Mouse (Mus musculus) right cerebral cortex, postnatal 4 days (tissue): ENCODE data around the gene Crtac1.

ENCODE experiments used
- DNase-seq: peaks from one replicate; pipeline ENCODE4 v3.0.0-alpha.2; 2022

The Crtac1 gene

DNA sequence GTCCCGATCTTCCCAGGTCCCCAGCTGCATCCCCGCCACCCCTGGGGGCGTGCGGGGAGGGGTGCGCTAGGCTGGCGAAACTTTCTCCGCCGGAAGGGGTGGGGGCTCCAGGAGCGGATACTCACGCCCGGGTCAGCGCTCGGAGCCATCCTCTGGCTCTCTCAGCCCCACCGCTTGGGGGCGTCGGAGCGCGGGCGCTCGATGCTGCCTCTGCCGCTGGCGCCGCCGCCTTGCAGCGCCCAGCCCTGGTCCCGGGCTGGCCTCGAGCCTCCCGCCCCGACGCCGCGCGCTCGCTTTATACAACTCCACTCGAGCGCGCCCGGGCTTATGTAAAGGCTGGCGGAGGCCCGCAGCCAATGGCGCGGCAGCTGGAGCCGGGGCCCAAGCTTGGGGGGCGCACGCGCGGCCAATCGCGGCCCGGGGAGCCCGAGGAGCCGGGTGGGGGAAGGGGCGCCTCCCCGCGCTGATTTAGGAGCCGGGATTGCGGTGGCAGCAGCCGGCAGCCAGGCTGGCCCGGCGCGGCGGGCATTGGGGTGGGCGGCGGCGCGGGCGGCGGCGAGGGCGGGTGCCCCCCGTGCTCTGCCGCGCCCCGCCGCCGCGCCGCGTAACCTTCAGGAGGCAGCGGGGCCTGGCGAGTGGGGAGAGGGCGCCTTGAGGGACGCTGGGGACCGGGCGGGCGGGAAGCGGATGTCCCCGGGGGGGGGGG lies at the start of gene Crtac1:
Crtac1 (minus strand) TSS at position 299 of the 706 bp plus-strand sequence.
- peak; percentile 93 for DNase-seq

- no peak for DNase-seq
Observed at GRCm38 (mm10) chr19:42478303-42478702, 46.7 kb upstream of the Crtac1 start.

- no peak for DNase-seq
Observed at GRCm38 (mm10) chr19:42477769-42478168, 46.2 kb upstream of the Crtac1 start.

DNA sequence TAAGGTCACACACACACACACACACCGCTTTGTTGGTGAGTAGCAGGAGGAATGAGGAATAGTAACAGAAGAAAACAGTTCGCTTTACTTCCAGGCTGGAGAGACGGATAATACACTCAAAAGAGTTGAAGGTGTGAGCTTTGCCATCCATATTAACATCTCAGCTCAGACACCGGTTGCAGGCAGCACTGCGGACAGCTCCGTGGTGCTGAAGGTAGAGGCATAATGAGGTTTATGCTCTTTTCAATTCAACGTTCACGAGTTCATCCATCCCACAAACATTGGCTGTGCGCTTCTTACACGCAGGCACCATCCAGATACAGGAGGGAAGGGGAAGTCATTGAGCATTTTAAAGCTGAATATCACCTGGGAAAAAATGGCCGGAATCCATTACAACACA lies 41.2 kb upstream of the Crtac1 start:
- DNase-seq = no peak

- no peak for DNase-seq
Observed at GRCm38 (mm10) chr19:42471571-42471970, 40.0 kb upstream of the Crtac1 start.

- DNase-seq = no peak
Observed at GRCm38 (mm10) chr19:42461851-42462250, 30.3 kb upstream of the Crtac1 start.

- DNase-seq = no peak
Observed at GRCm38 (mm10) chr19:42461353-42461752, 29.8 kb upstream of the Crtac1 start.

- DNase-seq = no peak
Observed at GRCm38 (mm10) chr19:42459512-42459911, 27.9 kb upstream of the Crtac1 start.

GRCm38 (mm10) chr19:42454481-42455236 lies 23.1 kb upstream of the Crtac1 start:
- no peak for DNase-seq

DNA sequence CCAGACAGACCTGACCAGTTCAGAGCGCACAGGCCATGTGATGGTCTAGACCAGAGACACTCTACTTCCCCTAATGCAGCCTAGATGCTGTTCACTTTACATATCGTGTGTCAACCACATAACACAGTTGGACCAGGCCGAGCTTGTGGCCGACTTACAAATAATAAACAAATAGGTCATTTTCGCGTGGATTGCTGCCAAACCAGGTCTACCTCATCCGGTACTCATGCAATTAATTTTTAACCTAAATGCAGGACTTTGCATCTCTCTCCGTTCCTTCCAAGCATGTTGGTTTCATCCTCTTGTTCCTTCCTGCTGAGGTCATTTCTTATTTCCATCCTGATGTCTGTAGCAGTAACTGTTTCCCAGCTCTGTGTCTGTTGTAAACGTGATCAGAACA lies 22.4 kb upstream of the Crtac1 start:
- no peak for DNase-seq

- no peak for DNase-seq
Observed at GRCm38 (mm10) chr19:42452539-42452938, 21.0 kb upstream of the Crtac1 start.

GRCm38 (mm10) chr19:42448539-42448938 lies 17.0 kb upstream of the Crtac1 start:
- no peak for DNase-seq

GRCm38 (mm10) chr19:42443887-42444409 lies 12.4 kb upstream of the Crtac1 start:
- peak; percentile 36 for DNase-seq

GRCm38 (mm10) chr19:42443266-42443665 lies 11.7 kb upstream of the Crtac1 start:
- no peak for DNase-seq

DNA sequence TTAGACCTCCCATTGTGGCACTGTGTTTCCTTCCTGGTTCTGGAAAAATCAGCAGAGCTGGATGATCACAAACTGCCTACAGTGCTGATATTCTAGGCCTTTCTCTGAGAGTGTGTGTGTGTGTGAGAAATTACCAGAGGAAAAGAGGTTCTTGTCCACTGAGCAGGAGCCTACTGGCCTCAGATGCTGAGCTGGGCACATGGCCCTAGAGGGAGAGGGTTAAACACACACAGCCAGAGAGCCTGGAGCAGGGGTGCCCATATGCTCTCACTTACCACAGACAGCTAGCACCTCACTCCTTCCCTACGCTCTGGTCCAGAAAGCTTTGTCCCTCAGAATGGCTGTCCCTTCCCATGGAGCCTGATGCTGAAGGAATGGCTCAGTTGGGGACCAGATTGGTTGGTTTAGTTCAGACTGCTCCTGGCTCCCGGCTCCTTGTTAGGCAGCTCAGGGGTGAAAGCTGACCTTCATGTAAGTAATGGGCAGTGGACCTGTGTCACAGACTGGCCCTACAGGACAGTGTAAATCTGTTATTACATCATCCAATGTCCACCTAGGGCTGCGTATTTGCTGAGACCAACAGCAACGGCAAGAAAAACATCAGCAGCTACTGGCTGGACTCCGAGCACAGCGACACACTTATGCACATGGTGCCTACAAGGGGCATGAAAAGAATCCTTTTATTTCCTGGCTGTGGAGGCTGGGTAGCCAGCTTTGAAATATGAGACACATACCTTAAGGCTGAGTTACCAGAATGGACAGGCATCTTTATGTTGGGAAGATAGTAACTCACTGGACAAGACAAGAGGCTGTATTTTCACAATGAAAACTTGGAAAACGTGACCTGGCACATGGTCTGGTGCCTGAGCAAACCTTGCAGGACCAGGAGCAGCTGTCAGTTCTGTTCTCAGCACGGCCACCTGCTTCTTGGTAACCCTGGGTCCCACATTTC lies 10.9 kb upstream of the Crtac1 start:
- no peak for DNase-seq

DNA sequence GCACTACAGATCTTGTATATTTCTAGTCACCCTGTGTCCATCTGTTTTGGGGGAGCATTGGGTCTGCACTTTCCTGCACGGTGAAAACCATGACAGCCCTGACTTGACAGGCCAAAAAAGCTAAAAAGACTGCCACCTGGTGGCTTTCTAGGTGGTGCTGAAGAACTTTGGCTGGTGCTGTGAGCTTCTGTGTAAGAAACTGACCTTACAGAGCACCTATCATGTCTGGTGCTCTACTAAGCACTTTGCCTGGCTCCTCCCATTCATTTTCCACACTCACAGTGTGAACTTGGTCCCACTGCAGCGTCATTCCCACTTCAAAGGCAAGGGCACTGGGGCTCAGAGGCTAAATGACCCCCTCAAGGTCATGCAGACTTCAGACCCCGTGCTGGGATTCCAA lies 8.5 kb upstream of the Crtac1 start:
- no peak for DNase-seq

GRCm38 (mm10) chr19:42439353-42439752 lies 7.8 kb upstream of the Crtac1 start:
- DNase-seq = no peak

DNA sequence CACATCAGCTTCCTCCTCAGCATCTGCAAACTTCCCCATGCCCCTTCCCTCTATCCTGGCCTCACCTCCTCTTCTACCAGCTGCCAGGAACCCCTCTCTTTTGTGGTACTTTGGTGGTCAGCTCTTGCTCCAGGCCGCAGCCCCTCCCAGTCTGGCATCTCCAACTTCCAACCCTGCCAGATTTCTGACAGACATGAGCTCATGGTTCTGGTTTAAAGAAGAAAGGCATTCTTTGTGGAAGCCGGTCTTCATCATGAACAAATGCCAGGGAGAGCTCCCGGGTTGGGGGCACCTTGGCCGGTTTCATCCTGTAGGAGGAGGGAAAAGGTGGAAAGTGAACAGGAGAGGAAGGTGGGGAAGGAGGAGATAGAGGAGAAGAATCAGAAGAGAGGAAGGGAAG lies 4.0 kb upstream of the Crtac1 start:
- DNase-seq = no peak

- DNase-seq = no peak
Observed at GRCm38 (mm10) chr19:42432761-42433160, 1.2 kb upstream of the Crtac1 start.

DNA sequence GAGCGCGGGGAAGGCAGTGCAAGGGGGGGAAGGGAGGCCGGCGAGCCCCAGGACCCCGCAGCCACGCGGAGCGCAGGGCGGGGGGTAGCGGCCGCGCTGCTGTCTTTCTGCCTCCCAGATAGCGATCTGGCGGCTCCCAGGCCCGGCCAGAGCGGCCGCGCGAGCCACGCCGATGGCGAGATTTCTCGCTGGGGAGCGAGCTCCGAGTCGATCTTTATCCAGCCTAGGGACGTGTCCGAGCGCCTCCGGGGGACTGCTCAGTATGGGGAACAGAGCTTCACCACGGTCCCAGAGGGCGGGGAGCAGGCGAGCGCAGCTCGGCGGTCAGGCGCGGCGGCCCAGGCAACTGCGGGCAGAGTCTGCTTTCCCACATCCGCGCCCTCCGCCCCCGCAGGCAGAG lies 608 bp upstream of the Crtac1 start:
- peak; percentile 59 for DNase-seq

- DNase-seq = peak; percentile 61
Observed at GRCm38 (mm10) chr19:42430981-42431380, 602 bp downstream of the Crtac1 start.

DNA sequence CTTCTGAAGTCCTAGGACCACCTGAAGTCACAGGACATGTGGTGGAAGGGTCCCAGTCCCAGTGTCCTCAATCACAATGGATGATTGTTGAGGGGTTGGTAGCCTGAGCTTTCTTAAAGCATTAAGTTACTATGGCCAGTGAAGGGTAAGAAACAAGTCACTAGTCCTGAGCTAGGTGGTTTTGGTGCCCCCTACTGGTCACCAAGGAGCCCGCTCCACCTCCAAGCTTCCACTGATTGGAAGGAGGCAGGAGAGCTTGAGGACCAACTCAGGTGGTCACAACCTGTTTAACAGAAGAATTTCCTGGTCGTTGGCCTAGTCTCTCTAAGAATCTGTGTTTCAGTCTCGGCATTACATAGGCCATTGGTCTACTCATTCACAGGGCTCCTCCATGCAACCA lies 2.2 kb downstream of the Crtac1 start:
- DNase-seq = peak; percentile 58

DNA sequence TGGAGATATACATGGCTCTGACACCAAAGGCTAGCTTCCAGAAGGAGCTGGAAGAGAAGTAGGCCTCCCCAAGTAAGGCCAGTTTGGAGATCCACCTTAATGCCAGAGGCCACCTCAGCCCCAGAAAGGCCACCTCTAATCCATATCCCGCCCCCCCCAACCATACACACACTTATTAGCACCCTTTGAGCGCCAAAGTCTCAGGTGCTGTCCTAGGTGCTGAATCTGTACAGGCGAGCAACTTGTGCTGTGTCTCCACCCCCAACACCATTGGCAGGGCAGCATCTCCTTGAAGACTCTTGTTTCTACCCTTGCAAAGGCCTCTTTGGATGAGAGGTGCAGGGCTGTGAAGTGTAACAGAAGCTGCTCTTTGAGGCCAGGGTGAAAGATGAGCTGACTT lies 6.4 kb downstream of the Crtac1 start:
- DNase-seq = no peak
